Mouse (Mus musculus) CH12.LX (cell line): ENCODE measurements around the gene Ube4b.

Source experiments
- CHD1 ChIP-seq: IDR thresholded peaks from 2 replicates; pipeline ENCODE4 v1.6.1; 2012; ENCODE audit warnings: low read depth, low read length, improper control_type of control experiment, inconsistent platforms
- CTCF ChIP-seq, 2 experiments: IDR thresholded peaks in 1 of 2; conservative IDR thresholded peaks in 1 of 2; 2 replicates each; pipeline ENCODE4 v1.5.1; 2011 to 2012; ENCODE audit warnings: low read depth in 2 of 2, low read length in 2 of 2, improper control_type of control experiment in 1 of 2, inconsistent platforms in 1 of 2, mild to moderate bottlenecking in 1 of 2, moderate library complexity in 1 of 2
- EP300 ChIP-seq: IDR thresholded peaks from 2 replicates; pipeline ENCODE4 v1.6.1; 2011; ENCODE audit warnings: low read length, improper control_type of control experiment
- MEF2A ChIP-seq: IDR thresholded peaks from 2 replicates; pipeline ENCODE4 v1.6.1; 2014; ENCODE audit warnings: low read depth, mild to moderate bottlenecking, inconsistent platforms, low read length, improper control_type of control experiment, borderline replicate concordance
- MYC ChIP-seq: IDR thresholded peaks from 2 replicates; pipeline ENCODE4 v1.6.1; 2011; ENCODE audit warnings: low read depth, mild to moderate bottlenecking, improper control_type of control experiment, low read length
- NRF1 ChIP-seq: IDR thresholded peaks from 2 replicates; pipeline ENCODE4 v1.6.1; 2014; ENCODE audit warnings: low read depth, mild to moderate bottlenecking, inconsistent platforms, low read length, improper control_type of control experiment, moderate library complexity
- POLR2A ChIP-seq: IDR thresholded peaks from 2 replicates; pipeline ENCODE4 v1.6.1; 2011; ENCODE audit warnings: low read depth, mild to moderate bottlenecking, improper control_type of control experiment, low read length
- SMC3 ChIP-seq: IDR thresholded peaks from 2 replicates; pipeline ENCODE4 v1.6.1; 2011; ENCODE audit warnings: low read depth, low read length, improper control_type of control experiment
- USF2 ChIP-seq: conservative IDR thresholded peaks from 2 replicates; pipeline ENCODE4 v1.6.1; 2011; ENCODE audit warnings: low read depth, low read length, improper control_type of control experiment

- TF ChIP-seq MEF2A, result no peak
- TF ChIP-seq NRF1, result no peak
- TF ChIP-seq MYC, result no peak
- TF ChIP-seq CHD1, result no peak
- no peak for TF ChIP-seq CTCF (conservative IDR thresholded peaks at IDR 0.05 in 1 of 2, IDR thresholded peaks at IDR 0.05 in 1 of 2; ENCODE audit: low read depth in 2 of 2, low read length in 2 of 2)
- TF ChIP-seq EP300, result no peak
- no peak for TF ChIP-seq SMC3
- no peak for TF ChIP-seq POLR2A
- no peak for TF ChIP-seq USF2
Observed at GRCm38 (mm10) chr4:149417854-149418365, 8.6 kb downstream of the Ube4b start.
